Mouse (Mus musculus) myocyte (in vitro differentiated cells): ENCODE measurements at regions not wholly inside any gene's neighbourhood (a gene's known extent, or its start where the extent isn't known, plus 50 kb on each side); places are given as distances from the start of the nearest gene placed in this dataset.

Experiments used
- POLR2A ChIP-seq: IDR thresholded peaks from one replicate; pipeline ENCODE4 v1.6.1; 2011; ENCODE audit warnings: low read depth, mild to moderate bottlenecking, control low read depth, moderate library complexity; ENCODE audit not compliant: insufficient read length
- POLR2AphosphoS2 ChIP-seq: IDR thresholded peaks from one replicate; pipeline ENCODE4 v1.6.1; 2011; ENCODE audit warnings: low read depth, control low read depth; ENCODE audit not compliant: insufficient read length
- USF1 ChIP-seq: IDR thresholded peaks from one replicate; pipeline ENCODE4 v1.6.1; 2011; ENCODE audit warnings: low read depth, mild to moderate bottlenecking, control low read depth, moderate library complexity

DNA sequence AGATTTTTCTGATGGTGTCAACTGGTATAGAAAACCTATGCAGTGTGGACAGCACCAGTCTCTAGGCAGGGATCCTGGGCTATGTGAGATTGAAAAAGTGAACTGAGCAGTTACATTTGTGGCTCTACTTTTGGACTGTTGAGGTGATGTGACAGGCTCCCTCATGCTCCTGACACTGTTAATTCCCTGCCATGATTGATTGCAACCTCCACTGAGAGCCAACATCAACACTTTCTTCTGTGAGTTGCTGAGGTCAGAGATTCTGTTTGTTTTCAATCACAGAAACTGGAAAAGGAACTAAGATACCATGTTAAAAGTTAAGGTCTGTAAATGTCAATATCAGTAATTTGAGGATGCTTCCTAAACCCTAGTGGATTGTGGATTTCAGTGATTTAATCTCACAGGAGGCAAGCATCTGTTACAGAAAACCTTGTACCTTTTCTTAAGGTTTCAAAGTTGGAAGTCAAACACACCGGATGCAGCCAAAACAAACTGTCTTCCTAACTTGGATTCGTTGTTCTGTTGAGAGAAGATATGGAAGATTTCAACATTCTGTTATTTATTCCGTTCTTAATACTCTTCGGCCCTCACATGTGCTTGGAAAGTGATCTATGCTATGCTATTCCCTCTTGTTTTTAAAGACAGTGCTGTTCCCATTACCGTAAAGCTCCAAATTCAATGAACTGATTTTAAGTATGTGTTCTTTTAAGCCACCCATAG lies 278.4 kb downstream of the Zfp352 start:
- TF ChIP-seq POLR2A (no peak), USF1 (no peak), POLR2AphosphoS2 (no peak)
